Mouse (Mus musculus): ENCODE measurements around the gene Cdk9.

DNA sequence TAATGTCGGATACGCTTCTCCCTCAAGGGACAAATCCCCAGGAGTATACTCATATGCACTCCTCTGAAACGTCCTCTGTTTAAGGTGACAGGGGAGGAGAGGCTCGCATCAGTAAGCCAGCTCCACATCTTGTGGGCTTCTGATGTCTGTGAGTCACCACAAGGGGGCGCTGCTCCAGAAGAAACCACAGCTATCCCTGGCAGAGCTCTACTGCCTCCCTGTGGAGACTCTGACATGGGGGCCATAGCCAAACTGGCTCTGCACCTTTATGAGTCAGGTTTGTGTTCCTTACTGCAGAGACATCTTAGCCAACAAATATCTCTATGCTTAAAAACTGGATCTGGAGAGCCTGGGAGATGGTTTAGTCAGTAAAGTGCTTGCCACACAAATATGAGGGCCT lies 23.5 kb downstream of the Cdk9 start:
- TF ChIP-seq MAFK (IDR thresholded peaks at IDR 0.05; ENCODE audit: insufficient read depth, low read depth, low read length) (no peak), CHD2 (IDR thresholded peaks at IDR 0.05; ENCODE audit: low read depth, low read length) (no peak), ZNF384 (IDR thresholded peaks at IDR 0.05; ENCODE audit: low read depth, low read length) (0 out of 2 replicates have a peak, but pooled peaks have one; percentile 32)
